ENCODE assay signal across 8 mouse cellular contexts in the genomic region with DNA sequence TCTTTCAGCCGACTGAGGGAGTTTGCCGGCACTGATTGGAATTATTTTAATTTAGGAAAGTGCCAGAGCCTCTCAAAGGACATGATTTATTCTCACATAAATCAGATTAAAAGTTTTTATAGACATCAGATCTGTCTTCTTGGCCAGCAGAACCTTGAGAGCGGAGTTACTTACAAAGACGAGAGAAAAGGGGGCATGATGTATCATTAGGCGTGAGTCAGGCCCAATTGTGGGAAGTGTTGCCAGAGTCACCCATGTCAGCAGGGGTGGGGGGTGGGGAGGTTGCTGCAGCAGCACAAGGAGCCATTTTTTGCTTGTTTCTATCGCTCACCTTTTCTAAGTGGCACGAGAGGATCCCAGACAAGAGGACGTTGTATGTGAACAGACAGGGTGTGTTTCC.
DNase-seq lines count a peak whose midpoint lies in the region; ATAC-seq and TF ChIP-seq lines count a peak whose summit lies in the region.

No protein-coding gene starts in this region.

- no peaks in the 10 kb centered on the region for H3K27me3 ChIP-seq in kidney, embryonic 14.5 days (ENCODE audit: control insufficient read depth, insufficient read depth, low read length)
- H3K27me3 ChIP-seq in heart, embryonic 16.5 days (ENCODE audit: control insufficient read depth, insufficient read depth, low read length), result no peaks in the 10 kb centered on the region
- peaks cover 17% of the 10 kb centered on the region for H3K27me3 ChIP-seq in midbrain, embryonic 11.5 days (ENCODE audit: control insufficient read depth, insufficient read depth, low read length)

- H3K4me2 ChIP-seq in kidney, embryonic 14.5 days (replicated peaks; ENCODE audit: low read depth, low read length), result peak overlapping the region; percentile 69
- peak overlapping the region; percentile 72 for H3K4me2 ChIP-seq in heart, embryonic 16.5 days (ENCODE audit: low read depth, low read length)
- H3K4me2 ChIP-seq in midbrain, embryonic 11.5 days, result peak overlapping the region; percentile 12

- TF ChIP-seq CTCF in bone marrow macrophage, adult 2 months (IDR thresholded peaks at IDR 0.05; ENCODE audit: low read depth, low read length), result no peak

- no peaks in the 10 kb centered on the region for H3K36me3 ChIP-seq in kidney, embryonic 14.5 days (ENCODE audit: control insufficient read depth, insufficient read depth, low read length)
- H3K36me3 ChIP-seq in heart, embryonic 16.5 days (ENCODE audit: control insufficient read depth, insufficient read depth), result no peaks in the 10 kb centered on the region
- no peaks in the 10 kb centered on the region for H3K36me3 ChIP-seq in midbrain, embryonic 11.5 days (ENCODE audit: control insufficient read depth, insufficient read depth, low read length)

- peak; percentile 18 for ATAC-seq in kidney, embryonic 14.5 days (ENCODE audit: low FRiP score, low TSS enrichment)
- ATAC-seq in heart, embryonic 16.5 days (replicated peaks; ENCODE audit: extremely low read depth, insufficient read depth, low FRiP score), result no peak
- no peak for ATAC-seq in midbrain, embryonic 11.5 days (ENCODE audit: low FRiP score)
- no peak for ATAC-seq in activated CD4-positive, CD25-positive, alpha-beta regulatory T cell, adult 4 months

- TF ChIP-seq POLR2A in bone marrow macrophage, adult 2 months (IDR thresholded peaks at IDR 0.05; ENCODE audit: borderline replicate concordance, low read depth, low read length), result no peak

- H3K9ac ChIP-seq in kidney, embryonic 14.5 days (ENCODE audit: low read depth, low read length), result peak overlapping the region; percentile 29
- peak overlapping the region; percentile 66 for H3K9ac ChIP-seq in heart, embryonic 16.5 days (ENCODE audit: low read length)
- H3K9ac ChIP-seq in midbrain, embryonic 11.5 days (ENCODE audit: low read length), result no peak overlapping the region

- H3K4me1 ChIP-seq in kidney, embryonic 14.5 days (ENCODE audit: control insufficient read depth, insufficient read depth, low read length), result peaks cover 19% of the 10 kb centered on the region
- H3K4me1 ChIP-seq in bone marrow macrophage, adult 2 months (ENCODE audit: control insufficient read depth, insufficient read depth, low read length), result 0 out of 2 replicates have a peak, but pooled peaks cover 2% of the 10 kb centered on the region
- peaks cover 42% of the 10 kb centered on the region for H3K4me1 ChIP-seq in heart, embryonic 16.5 days (ENCODE audit: control insufficient read depth, insufficient read depth, low read length)
- peaks cover 22% of the 10 kb centered on the region for H3K4me1 ChIP-seq in midbrain, embryonic 11.5 days (ENCODE audit: control insufficient read depth, insufficient read depth, low read length)

- DNase-seq in kidney, adult 9 months, result no peak
- DNase-seq in midbrain, embryonic 11.5 days (ENCODE audit: low spot score, missing footprints), result peak; percentile 90
- DNase-seq in urinary bladder, postnatal 25 days (ENCODE audit: low spot score), result no peak
- no peak for DNase-seq in spleen, adult 18-20 months

- H3K4me3 ChIP-seq in kidney, embryonic 14.5 days (ENCODE audit: low read length), result peak overlapping the region; percentile 35
- peak overlapping the region; percentile 35 for H3K4me3 ChIP-seq in bone marrow macrophage, adult 2 months (ENCODE audit: insufficient read depth, low read length)
- peak overlapping the region; percentile 47 for H3K4me3 ChIP-seq in heart, embryonic 16.5 days (ENCODE audit: low read length)
- 0 out of 2 replicates have a peak overlapping the region, but pooled peaks have one; percentile 0 for H3K4me3 ChIP-seq in midbrain, embryonic 11.5 days (ENCODE audit: low read depth, low read length)

- peak overlapping the region; percentile 59; the same call in 1 of the 2 replicates for H3K27ac ChIP-seq in kidney, embryonic 14.5 days (ENCODE audit: low read depth, low read length)
- H3K27ac ChIP-seq in bone marrow macrophage, adult 2 months (ENCODE audit: insufficient read depth, low read depth, low read length), result no peak overlapping the region
- H3K27ac ChIP-seq in heart, embryonic 16.5 days (ENCODE audit: low read length), result peak overlapping the region; percentile 44
- H3K27ac ChIP-seq in midbrain, embryonic 11.5 days (ENCODE audit: low read depth, low read length), result no peak overlapping the region

- H3K9me3 ChIP-seq in kidney, embryonic 14.5 days (ENCODE audit: control insufficient read depth, low read length), result no peaks in the 10 kb centered on the region
- H3K9me3 ChIP-seq in heart, embryonic 16.5 days (replicated peaks; ENCODE audit: control insufficient read depth, low read length), result no peaks in the 10 kb centered on the region
- H3K9me3 ChIP-seq in midbrain, embryonic 11.5 days (ENCODE audit: control insufficient read depth, low read length), result no peaks in the 10 kb centered on the region

- 0% methylated on average over 8 of the region's 8 CpGs for WGBS in kidney, embryonic 14.5 days
- 4% methylated on average over 8 of the region's 8 CpGs for WGBS in heart, embryonic 16.5 days
- WGBS in midbrain, embryonic 11.5 days, result 1% methylated on average over 8 of the region's 8 CpGs

Comparison
In these comparisons a context has a peak if more than half of its experiments do, and no peak if none do; other contexts are left out.
1. H3K27ac ChIP-seq: peak in kidney, embryonic 14.5 days (single experiment) and heart, embryonic 16.5 days (single experiment); none in bone marrow macrophage, adult 2 months (single experiment) and midbrain, embryonic 11.5 days (single experiment).
2. H3K4me2 ChIP-seq: peak in every context shown above with its lines; median percentile 72 in heart, embryonic 16.5 days; 69 in kidney, embryonic 14.5 days; 12 in midbrain, embryonic 11.5 days.
3. Peak in every context shown above with its lines, with median percentiles within 50 percentile points of each other: H3K4me3 ChIP-seq.